Mouse (Mus musculus) adipocyte (in vitro differentiated cells): ENCODE measurements around the gene Lclat1.

ENCODE experiments used
- DNase-seq: peaks from one replicate; pipeline ENCODE4 v3.0.0-alpha.2; 2016; ENCODE audit warnings: low spot score

Gene Lclat1

DNA sequence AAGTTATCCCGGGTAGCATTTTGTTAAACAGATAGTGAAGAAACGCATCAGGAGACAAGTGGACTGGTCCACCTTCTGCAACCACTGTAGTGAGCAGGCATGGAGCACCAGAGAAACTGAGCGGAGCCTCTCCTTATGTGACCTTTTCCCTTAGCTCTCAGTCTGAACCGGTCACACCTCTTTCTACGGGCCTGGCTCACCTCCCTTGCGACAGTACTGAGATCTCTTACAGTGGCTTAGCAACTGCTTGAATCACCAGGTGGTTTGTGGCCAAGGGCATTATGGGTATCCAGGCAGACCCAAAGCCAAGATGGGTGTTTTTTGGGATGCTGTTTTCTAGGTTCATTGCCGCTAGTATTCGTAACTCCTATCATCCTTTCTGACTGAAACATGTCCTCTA, 16.4 kb upstream of the Lclat1 start:
- DNase-seq, result no peak

DNA sequence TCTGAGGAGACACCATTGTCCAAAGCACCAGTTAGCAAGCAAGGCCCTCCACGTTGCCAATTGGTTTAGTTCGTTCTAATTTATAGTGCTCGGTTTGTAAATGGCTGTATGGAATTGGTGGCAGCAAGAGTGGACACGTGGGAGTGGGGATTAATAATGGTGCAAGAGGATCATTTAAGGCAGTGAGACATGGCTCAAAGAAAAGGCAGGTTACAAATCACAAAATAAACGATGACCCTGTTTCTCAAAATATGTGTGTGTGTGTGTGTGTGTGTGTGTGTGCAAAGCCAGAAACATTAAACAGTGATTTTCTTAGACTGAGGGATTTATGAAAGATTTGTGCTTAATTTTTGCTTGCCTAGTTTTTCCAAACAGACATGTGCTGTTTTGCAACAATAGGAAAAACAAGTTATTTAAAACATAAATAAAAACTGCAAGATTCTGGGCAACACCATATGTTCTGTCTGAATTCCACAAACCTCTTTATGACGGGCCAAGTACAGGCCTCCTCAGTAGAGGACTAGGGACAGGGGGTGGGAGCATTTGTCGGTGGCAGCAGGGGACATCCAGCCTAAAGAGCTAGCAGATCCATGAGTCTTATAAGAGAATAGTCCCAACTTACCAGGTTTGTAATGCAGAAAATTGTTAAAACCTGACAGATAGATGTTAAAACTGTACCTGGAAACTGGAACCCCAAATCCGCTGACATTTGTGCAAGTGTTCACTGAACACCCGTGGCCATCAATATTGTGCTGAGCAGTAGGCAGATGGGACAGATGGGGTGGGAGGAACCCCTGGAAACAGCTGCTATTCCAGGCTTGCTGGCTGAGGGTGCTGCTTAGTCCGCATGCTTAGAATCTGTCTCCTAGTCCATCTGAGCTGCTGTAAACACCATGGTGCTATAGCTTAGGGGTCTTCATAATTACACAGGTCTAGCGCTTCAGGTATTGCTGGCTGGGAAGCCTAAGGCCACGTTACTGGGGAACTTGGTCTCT, 15.4 kb upstream of the Lclat1 start:
- DNase-seq, result peak; percentile 53

DNA sequence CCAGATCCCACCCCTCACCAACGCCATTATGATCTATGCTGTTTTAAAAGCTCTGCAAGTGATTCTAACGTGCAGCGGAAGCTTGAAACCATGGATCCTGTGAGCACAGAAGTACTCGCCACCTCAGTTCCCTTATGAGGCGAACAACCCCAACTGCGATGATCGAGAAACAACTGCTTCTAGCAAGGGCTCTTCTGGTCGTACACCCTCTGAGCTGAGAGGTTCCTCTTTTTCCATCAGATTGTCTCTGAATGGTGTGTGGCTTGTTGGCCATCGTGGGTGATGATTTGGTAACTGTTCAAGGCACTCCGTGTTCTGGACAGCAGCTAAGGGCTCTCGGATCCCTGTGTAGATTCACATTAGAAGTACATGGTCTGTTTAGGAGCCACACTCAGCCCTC, 12.7 kb upstream of the Lclat1 start:
- DNase-seq, result no peak

DNA sequence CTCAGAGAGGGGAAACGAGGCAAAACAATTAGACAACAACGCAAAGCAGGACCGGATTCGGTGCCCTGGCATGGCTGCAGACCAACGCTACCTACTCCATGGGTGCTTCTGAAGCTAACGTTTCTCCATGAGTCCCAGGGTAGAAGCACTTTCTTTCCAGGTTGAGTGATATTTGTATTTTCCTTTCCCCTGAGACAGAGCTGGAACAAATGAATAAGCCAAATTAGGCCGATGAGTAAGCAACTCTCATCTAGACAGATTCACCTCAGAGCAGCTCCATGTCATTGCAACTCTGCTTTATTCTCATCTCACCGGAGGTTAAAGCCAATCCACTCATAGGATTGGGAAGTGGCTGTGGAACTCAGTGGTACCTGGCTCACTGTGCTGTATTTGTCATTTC, 12.2 kb upstream of the Lclat1 start:
- no peak for DNase-seq

DNA sequence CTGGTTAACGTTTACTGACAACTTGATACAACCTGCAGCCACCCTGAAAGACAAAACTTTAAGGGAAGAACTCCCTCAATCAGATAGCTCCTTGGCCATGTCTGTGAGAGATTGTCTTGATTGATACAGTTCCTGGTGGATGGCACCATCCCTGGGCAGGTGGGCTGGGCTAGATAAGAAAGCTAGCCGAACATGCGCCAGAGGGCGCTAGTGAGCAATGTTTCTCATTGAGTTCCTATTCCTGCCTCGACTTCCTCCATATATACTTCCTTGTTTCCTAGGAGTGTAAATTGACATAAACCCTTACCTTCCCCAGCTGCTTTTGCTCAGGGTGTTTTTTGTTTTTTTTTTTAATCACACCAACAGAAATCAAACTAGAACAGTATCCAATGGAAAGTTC, 11.3 kb upstream of the Lclat1 start:
- DNase-seq, result peak; percentile 56

DNA sequence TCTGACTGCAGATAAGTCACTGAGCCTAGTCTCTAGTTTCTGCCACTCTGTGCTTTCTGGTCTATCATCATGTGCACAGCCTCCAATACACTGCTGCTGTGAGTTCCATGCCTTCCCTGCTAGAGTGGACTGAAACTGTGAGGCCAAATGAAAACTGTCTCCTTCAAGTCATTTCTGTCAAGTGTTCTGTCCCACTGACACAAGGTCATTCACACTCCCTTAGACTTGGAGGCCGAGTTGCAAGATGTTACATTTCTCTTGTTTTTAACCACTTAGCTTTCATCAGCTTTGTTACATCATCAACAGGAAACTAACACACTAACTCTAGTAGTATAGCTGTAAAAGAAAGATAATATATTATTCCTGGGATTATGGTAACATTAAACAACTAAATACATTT, 9.1 kb upstream of the Lclat1 start:
- DNase-seq, result no peak

DNA sequence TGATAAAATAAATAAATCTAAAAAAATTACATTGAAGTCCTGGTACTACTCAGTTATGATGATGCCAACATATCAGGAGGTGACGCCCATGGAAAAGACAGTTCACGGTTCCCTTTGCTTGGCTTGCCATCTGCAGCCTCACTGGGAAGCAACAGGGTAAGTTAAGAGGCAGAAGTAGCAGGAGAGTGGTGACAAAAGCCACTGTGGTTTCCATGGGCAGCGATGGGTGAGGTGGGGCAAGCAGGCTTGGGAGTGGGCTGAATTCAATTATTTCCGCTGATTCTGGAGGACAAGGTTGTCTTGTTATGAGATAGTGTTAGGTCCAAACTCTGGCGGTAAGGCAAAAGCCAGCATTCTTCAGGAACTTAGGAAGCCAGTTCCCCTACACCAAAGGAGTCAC, 7.4 kb upstream of the Lclat1 start:
- no peak for DNase-seq

DNA sequence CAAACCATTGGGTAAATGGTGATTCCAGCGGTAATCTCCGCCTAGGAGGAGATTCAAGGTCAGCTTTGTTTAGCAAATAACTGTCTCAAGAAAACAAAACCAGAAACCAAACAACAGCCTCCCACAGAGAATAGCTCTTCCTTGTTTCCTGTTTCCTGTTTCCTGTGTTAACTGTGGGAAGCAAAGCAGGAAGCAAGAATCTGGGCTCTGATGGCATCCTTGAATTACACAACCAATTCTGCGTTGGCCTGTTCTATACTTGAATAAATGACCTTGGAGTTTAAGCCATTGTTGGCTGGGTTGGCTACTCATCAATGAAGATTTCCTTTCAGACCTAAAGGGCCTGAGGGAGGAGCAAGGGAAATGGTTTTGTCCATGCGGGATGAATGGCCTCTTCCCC, 5.2 kb upstream of the Lclat1 start:
- DNase-seq, result no peak

DNA sequence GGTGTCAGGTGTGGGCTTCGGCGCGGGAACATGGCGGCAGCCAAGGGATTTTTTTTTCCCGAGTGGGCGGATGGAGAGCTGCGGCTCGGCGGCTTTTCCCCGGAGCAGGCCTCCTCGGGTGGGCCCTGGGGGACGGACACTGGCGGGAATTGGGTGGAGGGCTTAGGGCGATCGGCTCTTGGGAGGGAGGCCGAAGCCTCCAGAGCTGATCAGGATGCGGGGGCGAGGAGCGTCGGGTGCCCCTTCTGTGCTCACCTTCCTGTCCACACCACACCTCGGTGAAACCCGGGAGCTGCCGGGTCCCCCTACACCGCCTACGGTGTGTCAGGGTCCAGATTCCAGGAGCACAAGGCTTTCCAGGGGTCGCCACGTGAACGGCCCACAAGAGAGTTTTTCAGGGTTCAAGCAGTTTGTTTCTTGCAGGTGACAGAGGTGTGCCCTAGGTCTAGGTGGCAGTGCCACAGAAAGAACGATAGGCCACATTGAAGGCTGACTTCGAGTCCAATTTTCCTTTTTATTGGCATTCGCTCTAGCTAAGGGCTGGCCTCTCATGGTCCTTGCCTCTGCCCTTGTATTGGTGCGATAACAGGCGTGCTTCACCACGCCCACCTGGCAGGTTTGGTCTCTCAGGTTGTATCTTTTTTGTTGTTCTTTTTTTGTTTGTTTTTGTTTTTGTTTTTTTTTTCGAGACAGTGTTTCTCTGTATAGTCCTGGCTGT, 544 bp downstream of the Lclat1 start:
- no peak for DNase-seq

DNA sequence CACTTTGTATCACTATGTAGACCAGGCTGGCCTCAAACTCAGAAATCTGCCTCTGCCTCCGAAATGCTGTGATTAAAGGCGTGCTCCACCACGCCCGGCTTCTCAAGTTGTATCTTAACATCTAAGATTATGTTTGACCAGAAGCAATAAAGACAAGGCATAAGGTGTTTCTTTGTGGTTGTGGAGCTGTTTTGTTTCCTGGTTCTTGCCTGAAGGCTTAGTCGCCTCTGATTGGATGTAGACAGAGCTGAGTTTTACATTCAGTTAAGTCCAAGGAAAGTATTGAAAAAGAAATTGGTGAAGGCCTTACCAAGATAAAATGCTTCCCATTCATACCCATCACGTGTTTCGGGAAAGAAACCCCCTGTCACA, 1.1 kb downstream of the Lclat1 start:
- DNase-seq, result no peak

DNA sequence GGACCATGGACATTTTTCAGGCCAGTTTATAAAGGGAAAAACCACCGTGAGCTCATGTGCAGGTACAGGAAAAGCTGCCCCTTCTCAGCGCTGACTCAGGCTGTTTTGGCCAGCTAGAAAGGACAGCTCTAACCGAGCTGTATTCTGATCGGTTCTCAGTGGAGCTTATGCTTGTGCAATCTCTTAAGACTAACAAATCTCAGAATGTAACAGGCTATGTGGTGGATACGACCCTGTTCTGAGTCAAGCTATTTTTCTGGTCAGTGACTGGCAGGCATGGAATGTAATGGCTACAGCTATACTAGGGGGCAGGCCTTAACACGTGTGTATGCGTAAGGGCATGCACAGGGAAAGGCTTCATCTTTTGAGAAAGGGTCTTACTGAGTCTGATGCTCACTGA, 4.3 kb downstream of the Lclat1 start:
- DNase-seq, result peak; percentile 53

DNA sequence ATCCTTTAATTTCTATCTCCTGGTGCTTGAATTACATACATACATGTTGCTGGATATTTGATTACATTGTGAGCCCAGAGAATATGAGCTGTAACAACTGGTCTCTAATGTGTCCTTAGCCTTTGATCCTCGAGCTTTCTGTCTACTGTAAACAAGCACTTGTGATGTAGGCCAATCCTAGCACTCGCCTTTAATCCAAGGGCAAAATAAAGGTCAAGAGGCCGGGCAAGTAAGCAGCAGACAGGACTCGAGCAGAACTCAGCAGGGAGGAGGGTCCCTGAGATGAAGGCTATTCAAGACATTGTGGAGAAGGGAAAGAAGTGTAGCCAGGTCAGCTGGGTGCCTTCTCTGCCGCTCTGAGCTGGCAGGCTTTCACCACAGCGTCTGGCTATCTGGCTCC, 4.8 kb downstream of the Lclat1 start:
- DNase-seq, result no peak

DNA sequence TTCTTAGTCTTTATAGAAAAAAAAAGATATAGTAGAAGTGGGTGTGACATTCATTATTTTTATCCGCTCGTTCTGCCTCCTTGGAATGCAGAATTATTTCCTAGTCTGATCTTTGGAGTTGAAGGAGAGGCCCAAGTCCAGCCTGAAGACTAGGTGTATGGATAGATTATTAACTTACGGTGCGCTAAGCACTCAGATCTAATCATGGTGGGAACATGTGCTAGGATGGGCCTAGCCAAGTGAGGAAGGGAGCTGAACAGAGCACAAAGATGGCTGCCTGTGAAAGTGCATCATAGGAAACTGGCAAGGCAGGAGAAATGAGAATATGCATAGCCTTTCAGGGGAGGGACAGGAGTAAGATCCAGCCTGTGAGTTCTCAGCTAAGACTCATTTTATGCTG, 5.4 kb downstream of the Lclat1 start:
- no peak for DNase-seq

DNA sequence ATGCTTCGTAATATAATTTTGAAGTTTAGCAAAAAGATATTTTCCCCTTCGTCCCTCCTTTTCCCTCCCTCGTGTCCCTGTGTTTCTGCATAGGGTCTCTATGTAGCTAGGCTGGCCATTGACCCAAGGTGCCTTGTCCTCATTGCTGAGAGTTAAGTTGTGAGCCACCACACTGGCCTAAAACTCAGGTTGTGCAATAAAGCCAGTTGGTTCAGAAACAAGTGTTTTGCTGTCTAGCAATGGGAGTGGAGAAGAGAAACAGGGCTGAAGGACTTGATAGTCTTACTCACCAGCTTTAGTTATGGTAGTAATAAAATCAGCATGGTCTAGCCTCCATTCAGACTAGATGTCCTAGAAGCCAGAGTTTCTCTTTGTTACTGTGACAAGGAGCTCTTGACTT, 10.3 kb downstream of the Lclat1 start:
- peak; percentile 47 for DNase-seq

DNA sequence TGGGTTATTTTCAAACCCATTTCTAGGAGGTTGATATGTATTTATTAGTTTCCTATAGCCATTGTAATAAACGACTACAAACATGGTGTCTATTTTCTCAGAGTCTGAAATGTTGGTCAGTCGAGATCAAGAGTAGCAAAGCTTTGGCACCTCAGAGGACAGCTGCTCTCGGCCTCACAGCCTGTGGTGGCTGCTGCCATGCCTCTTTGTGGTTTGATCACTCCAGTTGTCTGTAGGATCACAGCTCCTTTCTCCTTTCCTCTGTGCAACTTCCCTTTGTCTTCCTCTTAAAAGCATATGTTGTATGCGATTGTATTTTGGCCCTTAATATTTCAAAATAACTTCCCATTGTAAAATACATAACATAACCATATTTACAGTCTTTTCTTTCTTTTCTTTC, 10.9 kb downstream of the Lclat1 start:
- no peak for DNase-seq

DNA sequence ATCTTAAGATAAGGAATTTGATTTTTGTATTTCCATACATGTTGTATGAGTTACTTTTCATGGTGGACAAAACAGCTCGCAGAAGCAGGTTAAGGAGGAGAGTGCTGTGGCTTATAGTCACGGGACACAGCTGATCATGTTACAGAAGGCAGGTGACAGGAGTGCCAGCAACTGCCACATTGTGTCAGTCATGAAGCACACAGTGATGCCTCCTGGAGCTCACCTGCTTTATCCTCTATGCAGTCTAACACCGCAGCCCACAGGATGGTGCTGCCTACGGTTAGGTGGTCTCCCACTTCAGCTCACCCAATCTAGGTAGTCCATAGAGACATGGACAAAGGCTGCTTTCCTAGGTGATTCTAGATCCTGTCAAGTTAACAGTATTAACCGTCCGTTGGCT, 11.4 kb downstream of the Lclat1 start:
- no peak for DNase-seq

DNA sequence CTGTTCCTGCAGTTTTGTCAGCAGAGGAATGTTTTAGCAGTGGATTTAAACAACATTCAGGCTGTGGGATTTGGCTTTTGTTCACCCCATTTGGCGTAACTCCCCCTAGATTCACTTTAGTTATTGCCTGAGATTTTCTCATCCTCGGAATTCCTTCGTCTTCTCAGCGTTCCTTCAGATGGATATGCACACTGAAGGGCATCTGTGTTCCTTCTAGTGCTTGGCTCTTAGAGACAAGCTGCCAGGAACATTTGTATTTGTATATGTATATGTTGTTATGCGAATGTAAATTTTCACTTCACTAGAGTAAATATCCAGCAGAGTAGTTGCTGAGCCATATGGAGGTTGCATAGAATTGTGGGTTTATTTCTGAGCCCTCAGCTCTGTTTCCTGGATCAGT, 12.8 kb downstream of the Lclat1 start:
- DNase-seq, result no peak

DNA sequence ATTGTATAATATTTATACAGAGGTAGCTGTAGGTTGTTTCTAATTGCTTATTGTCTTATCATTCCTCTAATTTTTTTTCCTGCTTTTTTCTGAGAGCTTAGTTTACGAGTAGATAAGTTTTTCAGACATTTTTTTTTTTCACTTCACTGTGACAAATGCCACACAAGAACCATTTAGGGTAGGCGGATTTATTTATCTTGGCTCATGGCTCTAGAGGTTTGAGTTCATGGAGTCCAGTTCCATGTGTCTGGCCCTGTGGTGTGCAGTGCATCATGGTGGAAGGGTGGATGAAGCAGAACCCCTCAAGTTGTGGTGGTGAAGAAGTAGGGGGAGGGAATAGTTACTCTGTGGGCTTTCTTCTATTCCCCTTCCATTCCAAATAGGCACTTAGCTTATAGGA, 13.9 kb downstream of the Lclat1 start:
- peak; percentile 66 for DNase-seq

DNA sequence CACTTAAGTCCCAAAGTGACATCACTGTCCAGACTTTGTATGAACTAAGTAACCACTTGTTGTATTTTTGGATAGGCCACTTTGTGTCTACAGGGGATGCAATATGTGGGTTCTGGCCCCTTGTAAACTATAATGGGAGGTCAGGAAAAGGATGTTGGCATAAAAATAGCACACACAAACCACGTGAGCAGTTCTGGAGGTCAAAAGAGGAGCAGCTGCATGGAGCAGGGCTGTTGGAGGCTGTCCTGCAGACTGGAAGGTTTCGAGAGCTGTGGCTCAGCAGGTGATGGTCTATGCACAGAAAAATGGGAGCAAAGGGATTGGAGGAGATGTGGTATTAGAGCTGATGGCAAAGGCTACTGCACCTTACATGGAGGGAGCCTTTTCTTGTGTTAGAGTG, 18.6 kb downstream of the Lclat1 start:
- DNase-seq, result no peak

DNA sequence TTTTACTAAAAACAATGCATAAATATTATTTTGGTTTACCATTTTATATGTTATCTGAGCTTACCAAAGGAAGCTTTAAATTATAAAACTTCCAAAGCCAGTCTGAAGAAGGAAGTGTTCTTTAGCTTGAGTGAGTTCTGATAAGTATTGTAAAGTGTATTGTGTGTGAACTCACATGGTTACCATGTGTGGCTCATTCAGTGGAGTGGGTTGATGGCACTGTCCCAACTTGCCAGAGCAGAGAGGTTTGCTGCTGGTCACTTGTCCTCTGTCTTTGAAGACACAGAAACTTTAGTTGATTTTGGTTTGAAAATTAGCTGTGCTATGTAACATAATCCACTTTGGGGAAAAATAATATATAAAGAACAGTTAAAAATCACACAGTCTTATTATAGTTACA, 19.1 kb downstream of the Lclat1 start:
- DNase-seq, result no peak

DNA sequence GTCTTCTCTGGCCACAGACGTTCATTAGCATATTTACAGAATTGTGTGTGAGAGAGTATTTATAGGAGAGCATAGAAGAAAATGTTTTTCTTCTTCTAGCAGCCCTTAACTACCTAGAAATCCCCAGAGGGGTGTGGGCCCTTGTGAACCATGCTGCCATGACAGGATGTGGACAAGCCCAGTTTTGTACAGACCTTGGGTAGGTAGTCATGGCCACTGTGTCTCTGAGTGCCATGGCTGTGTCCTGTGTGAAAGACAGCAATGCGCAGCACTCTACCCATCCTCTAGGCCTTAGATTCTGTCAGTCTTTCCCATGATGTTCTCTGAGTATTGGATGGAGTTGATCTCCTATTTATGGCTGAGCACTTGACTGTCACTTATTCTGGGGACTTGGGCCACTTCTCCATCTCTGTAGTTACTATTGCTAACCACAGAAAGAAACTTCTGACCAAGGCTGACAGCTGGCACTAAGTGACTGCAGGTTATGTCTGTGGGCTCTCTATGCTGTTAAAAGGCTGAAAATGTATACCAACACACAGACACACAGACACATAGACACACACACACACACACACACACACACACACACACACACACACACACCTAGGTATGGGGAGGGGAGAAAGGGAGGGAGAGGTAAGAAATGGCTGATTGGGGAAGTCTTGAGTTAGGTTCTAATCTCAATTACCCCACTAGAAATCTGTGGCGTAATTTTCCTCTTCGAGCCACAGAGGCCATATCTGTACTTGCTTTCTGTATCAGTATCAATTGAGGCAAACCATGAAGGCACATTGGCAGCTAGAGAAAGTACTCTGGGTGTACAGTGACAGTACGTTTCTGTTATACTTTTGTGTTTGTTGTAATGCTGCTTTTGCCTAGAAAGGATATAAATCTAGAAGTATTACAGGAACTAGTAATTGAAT, 29.0 kb downstream of the Lclat1 start:
- DNase-seq, result no peak

DNA sequence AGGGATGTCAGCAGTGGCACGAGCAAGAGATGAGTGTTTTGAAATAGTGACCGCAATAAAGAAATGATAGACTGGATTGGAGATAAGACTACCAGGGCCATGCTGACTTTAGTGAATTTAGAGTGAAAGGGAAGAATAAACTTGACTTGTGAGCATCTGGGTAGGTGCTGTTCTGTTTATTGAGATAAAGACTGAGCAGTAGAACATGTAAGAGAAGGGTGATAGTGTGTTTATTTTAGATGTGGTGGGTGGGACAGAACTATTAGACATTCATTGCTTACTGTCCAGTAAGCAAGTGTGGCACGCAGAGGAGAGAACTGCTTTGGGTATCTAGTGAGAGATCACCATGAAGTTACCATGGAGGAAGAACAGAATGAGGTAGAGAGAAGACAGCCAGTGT, 30.4 kb downstream of the Lclat1 start:
- no peak for DNase-seq
